Mouse (Mus musculus): Measurements from ENCODE around the gene Nrf1. TPM values are rescaled to one million over a fixed set of nuclear protein-coding genes. Genes with fewer than 3 reads are reported as not detected.

Gene Nrf1
- total RNA-seq (2021) = 10 to 100 TPM; 23.6 to 26.8 TPM

DNA sequence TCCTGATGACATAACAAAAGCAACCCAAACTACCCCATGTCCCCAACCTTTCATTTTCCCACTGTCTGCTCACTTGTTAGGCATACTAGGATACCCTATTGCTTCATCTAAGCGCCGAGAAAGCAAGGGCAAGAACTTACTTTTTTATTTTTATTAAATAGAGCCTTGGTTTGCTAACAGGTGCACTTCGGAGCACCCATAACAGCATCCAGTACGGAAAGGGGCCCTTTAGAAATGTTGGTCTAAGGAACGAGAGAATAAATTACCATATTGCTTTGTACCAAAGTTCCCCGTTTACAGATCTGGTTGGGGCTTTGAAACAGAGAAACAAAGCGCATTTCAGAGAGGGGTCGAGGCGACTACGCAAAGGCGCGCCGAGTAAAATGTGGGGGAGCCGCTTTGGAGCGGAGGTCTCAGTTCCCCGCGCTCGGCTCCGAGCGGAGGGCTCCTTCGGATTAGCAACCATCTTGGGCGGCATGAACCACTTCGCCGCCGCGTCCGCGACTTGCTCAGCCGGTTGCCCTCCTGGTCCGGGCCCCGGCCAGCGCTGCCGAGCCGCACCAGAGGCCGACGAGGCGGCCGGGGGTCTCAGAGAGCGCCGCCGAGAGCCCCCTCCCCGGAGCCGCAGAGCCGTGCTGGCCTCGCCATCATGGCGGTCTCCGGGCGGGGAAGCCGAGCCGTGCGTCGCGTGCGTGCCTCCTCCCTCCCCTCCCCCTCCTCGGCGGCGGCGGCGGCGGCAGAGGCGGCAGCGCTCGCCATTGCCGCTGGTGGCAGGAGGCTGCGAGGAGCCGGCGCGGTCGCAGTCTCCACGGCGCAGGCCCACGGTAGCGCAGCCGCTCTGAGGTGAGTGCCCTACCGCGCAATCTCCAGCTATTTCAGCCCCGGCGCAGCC, at the start of gene Nrf1:
Gene Nrf1 (plus strand): TSS at position 718 of the 892 bp plus-strand sequence.
- intact Hi-C loops (cut with DNase I) = loop anchor here (5.0 kb wide), 3 partner anchors 85 to 280 kb away; partner anchors contain the start of genes Ahcyl2 and Strip2
- peak; percentile 93 to 94 for DNase-seq (ENCODE audit: low spot score in 2 of 2)

DNA sequence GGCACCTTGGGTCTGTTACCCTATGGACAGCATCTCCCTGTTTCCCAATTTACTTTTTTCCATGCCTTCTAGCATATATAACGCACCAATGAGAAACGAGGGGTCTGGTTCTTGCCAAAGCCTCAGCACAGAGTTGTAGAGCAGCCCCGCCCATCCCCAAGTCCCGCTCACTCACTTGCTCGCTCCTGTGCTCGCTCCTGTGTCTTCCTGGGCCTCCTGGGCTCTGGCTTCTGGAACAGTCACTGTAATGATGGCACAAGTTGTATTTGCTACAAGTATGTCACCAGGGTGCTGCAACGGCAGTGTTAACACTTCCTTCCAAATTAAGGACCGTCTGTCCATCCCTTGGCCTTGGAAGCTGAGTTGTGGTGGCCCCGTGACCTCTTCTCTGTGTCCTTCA, 49.6 kb upstream of the Nrf1 start:
- no peak for DNase-seq (ENCODE audit: low spot score in 2 of 2)
- intact Hi-C loops (cut with DNase I) = no loop called here

DNA sequence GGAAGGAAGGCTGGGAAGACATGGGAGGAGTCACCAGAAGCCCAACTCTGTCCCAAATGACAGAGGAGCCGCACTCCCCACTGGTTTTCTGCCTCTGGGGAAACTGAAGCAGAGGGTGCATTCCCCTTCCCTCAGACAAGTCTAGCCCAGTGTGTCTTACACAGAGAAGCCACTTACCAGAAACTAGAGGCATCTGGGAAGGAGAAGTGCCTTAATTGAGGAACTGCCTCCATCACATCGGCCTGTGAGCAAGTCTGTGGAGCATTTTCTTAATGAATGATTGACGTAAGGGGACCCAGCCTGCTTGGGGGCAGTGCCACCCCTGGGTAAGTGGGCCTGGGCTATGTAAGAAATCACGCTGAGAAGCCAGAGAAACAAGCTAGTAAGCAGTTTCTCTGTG, 49.0 kb upstream of the Nrf1 start:
- DNase-seq (ENCODE audit: low spot score in 2 of 2) = no peak
- intact Hi-C loops (cut with DNase I) = no loop called here

DNA sequence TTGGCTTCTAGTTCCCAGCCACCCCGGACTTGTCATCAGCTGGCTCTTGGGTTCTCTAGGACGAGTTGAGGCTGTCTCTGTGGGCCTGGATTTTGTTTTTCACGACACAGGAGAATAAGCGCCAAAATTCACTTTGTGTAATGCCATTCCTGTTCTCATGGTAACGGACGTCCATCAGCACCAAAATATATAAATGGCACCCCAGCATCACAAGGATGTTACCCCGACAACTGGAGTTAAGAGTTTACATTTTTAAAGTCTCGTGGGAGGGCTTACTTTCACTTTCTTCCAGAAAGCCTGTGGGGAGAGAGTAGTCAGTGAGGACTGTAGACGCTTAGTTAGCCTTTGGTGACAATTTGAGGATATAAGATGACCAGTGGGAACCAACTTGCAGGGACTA, 45.2 kb upstream of the Nrf1 start:
- intact Hi-C loops (cut with DNase I) = loop anchor here (5.0 kb wide), 1 partner anchor 160 kb away; no protein-coding TSS in a partner anchor
- peak in 1 of 2 experiments; percentile 62 for DNase-seq (ENCODE audit: low spot score in 2 of 2)

DNA sequence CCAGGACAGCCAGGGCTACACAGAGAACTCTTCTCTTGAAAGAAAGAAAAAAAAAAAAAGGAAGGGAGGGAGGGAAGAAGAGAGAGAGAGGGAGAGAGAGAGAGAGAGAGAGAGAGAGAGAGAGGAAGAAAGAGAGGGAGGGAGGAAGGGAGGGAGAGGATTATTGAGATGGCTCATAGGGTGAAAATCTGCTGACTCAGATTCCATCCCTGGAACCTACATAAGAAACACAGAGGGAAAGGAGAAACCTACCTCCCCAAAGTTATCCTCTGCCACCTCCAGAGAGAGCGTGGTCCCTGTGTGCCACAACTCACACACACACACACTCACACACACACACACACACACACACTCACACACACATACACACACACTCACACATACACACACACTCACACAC, 41.9 kb upstream of the Nrf1 start:
- intact Hi-C loops (cut with DNase I) = no loop called here
- no peak for DNase-seq (ENCODE audit: low spot score in 2 of 2)

DNA sequence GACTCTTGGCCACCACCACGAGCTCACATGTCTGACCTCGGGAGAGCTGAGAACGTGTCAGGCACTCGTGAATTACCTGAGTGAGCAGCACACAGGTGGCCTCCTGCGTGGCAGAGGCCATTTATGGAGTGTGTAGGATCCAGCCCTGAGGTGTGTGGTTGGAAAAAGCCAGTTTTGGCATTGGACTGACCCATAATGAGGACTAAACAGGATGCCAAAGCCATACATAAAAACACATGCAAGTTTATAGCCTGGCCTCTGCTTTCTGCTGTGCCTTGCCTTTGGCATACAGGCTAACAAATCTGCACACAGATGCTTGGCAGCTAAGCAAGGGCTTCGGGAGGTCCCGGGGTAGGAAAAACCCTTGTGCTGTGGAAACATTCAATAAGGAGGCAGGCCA, 38.6 kb upstream of the Nrf1 start:
- DNase-seq (ENCODE audit: low spot score in 2 of 2) = no peak
- intact Hi-C loops (cut with DNase I) = no loop called here

DNA sequence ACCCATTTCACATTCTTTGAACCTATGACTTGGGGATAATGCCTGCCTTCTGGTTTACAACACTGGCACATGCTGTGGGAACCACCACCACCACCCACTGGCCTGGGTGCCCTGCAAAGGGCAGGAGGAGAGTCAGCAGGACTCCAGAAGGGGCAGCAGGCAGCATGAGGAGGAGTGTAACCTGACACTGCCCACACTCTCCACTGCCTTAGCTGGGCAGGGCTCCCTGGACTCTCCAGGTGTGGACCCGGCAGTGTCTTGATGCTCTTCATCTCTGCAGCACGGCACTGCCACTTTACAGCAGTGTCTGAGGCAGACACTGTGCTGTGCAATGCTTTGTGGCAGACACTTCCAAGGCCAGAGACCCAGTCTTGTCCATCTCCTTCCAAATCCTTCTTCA, 34.3 kb upstream of the Nrf1 start:
- intact Hi-C loops (cut with DNase I) = no loop called here
- DNase-seq (ENCODE audit: low spot score in 2 of 2) = no peak

DNA sequence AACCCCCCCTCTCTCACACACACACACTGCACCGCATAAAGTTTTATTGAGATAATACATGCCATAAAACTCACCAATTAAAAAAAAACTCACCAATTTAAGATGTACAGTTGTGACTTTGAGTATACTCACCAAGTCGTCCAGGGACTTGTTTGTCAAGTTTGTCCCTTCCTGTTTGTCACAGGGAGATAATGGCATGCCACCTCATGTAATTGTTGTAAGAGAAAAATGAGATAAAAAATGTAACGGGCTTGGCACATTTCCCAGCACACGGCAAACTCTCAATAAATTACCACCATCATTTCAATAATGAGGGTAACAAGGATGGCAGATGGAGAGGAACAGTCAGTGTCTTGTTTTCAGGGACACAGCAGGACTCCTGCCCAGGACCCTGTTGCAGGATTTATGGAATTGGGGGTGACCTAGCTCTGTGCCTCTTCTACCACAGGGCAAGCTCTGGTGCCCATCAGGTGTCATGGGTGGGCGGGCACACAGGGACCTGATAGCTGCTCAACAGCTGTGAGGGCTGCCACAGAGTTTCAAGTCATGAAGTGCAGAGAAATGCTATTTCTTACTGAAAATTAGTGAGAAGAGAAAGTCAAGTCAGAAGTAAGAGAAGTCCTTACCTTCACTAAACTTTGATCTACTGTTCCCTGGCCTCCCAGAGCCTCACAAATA, 33.5 kb upstream of the Nrf1 start:
- intact Hi-C loops (cut with DNase I) = no loop called here
- no peak for DNase-seq (ENCODE audit: low spot score in 2 of 2)

DNA sequence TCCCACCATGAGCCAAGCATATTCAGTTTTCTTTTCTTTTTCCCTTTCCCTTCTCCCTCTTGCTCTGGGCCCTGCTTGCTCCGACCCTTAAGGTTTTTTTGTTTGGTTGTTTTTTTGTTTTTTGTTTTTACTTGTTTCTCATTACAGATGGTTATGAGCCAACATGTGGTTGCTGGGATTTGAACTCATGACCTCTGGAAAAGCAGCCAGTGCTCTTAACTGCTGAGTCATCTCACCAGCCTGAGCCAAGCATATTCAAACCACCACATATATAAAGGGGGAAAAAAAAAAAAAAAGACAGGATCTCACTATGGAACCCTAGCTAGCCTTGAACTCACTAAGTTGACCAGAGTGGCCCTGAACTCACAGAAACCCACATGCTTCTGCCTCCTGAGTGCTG, 26.5 kb upstream of the Nrf1 start:
- DNase-seq (ENCODE audit: low spot score in 2 of 2) = no peak
- intact Hi-C loops (cut with DNase I) = loop anchor here (10.0 kb wide), 1 partner anchor 376 kb away; no protein-coding TSS in a partner anchor

DNA sequence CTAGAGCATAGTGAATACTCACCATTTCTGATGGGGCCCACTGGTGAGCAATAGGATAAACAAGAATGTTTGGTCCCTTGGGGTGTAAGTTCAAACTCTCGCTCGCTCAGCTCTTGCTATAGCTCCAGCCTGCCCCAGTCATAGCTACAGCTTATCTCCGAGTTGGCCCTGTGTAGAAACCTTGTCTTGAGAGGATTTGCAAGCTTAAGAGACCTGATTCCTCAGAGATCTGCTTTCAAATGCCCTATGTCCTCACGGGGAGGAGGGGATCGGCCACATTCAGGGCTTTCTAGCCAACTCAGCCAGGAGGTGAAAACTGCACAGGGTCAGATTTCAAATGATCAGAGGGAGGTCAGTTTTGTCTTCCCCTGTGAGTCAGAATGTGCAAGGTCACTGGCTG, 26.1 kb upstream of the Nrf1 start:
- DNase-seq (ENCODE audit: low spot score in 2 of 2) = no peak
- intact Hi-C loops (cut with DNase I) = loop anchor here (10.0 kb wide), 1 partner anchor 377 kb away; no protein-coding TSS in a partner anchor

DNA sequence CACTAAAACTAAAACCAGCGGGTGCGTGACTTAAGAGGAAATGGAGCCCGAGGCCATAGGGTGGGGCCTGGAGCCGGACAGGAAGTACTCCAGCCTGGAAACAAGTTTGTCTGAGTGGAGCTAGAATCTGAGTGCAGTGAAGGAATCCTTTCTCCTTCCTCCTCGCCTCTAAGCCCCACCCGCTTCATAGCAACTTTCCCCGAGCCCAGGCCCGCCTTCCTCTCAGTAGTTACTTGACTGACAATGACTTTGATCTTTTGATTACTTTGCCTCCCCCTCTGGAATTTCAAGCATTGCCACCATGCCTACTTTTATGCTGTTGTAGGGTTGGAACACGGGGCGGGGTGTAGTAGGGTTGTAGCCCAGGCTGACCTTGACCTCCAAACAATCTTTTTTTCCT, 21.0 kb upstream of the Nrf1 start:
- DNase-seq (ENCODE audit: low spot score in 2 of 2) = no peak
- intact Hi-C loops (cut with DNase I) = loop anchor here (10.0 kb wide), 1 partner anchor 382 kb away; no protein-coding TSS in a partner anchor

DNA sequence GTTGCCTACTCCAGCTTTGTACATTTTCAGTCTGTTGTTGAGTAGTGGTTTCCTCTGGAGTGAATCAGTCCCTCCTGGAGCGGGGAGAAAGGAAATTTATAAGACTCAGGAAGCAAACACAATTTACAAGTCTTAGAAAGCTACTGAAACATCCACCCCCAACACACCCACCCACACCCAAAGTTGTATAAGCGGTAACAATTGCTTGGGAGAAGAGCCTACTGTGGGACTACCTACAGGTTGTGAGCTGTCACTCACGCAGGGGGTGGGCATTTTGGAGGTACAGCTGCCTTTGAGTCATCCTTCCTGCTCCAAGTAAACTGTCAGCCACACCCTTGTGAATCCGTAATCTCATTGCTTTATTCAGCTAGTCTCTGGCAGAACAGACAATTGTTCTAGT, 19.4 kb upstream of the Nrf1 start:
- DNase-seq (ENCODE audit: low spot score in 2 of 2) = peak in 1 of 2 experiments; percentile 64
- intact Hi-C loops (cut with DNase I) = loop anchor here (10.0 kb wide), 1 partner anchor 384 kb away; no protein-coding TSS in a partner anchor

DNA sequence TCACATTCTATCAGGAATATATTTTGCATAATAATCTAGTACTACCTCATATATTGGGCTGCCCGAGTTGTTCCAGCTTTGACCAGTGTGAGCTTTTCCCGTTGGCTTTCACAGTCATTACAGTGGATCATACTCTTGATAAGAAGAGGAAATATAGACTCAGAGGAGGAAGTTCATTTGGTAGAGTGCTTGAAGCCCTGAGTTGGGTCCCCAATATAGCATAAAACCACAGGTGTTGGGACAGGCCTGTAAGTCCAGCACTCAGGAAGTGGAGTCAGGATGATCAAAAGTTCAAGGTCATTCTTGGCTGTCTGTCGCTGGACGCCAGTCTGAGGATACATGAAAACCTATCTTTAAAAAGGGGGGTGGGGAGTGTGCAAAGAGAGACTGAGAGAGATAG, 12.7 kb upstream of the Nrf1 start:
- intact Hi-C loops (cut with DNase I) = no loop called here

DNA sequence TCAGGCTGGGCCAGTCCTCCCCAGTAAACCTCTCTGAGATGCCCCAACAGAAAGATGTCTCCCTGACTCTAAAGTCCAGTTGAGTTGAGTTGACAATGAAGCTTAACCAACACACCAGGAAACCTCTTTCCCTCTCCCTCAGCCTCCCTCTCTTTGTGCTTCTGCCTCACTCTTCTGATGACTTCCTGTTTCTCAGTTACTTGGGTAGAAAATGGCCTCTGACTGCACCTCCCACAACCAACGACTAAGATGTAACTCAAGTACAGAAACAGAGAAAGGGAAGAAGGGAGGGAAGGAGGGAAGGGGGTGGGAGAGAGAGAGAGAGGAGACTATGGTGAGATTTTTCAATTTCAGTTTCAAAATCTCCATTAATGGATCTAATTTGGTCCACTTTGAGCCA, 6.3 kb upstream of the Nrf1 start:
- DNase-seq (ENCODE audit: low spot score in 2 of 2) = no peak
- intact Hi-C loops (cut with DNase I) = no loop called here

More for the DNA sequence above, 12.7 kb upstream of the Nrf1 start:
- no peak for DNase-seq (ENCODE audit: low spot score in 2 of 2)

DNA sequence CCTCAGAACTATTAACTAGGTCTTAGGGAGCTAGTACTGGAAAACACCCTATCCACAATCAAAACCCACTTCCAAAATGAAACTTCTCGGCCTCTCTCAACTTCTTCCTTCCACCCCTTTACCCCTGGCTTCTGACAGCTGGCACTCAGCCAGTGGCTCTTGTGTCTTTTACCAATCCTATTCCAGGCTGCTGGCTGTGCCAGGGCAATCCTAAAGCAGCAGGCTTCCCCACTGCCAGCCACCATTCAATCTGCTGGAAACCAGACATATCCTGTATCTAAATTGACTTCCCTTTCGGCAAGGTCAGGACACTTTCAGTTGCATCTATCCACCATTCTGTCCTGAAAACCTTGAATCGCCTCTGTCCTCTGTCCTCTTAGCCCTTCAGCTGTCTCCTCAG, 5.3 kb upstream of the Nrf1 start:
- DNase-seq (ENCODE audit: low spot score in 2 of 2) = no peak

DNA sequence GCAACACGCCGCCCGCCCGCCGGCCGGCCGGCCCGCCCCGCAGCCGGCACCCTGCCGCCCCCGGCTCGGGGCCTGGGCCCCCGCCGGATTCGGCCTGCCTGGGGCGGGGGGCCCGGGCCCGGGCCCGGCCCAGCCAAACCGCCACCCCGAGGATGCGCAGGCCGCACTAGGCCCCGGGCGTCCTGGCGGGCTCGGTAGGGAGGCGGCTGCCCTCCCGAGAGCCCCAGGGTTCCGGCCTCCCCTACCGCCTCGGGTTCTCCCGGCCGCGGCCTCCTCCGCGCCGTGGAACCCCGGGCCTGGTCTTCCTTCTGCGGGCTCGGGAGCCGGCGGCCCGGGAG, 344 bp downstream of the Nrf1 start:
- DNase-seq (ENCODE audit: low spot score in 2 of 2) = no peak
- intact Hi-C loops (cut with DNase I) = loop anchor here (5.0 kb wide), 3 partner anchors 86 to 281 kb away; partner anchors contain the start of genes Ahcyl2 and Strip2

More for the DNA sequence above, 5.3 kb upstream of the Nrf1 start:
- intact Hi-C loops (cut with DNase I) = no loop called here

DNA sequence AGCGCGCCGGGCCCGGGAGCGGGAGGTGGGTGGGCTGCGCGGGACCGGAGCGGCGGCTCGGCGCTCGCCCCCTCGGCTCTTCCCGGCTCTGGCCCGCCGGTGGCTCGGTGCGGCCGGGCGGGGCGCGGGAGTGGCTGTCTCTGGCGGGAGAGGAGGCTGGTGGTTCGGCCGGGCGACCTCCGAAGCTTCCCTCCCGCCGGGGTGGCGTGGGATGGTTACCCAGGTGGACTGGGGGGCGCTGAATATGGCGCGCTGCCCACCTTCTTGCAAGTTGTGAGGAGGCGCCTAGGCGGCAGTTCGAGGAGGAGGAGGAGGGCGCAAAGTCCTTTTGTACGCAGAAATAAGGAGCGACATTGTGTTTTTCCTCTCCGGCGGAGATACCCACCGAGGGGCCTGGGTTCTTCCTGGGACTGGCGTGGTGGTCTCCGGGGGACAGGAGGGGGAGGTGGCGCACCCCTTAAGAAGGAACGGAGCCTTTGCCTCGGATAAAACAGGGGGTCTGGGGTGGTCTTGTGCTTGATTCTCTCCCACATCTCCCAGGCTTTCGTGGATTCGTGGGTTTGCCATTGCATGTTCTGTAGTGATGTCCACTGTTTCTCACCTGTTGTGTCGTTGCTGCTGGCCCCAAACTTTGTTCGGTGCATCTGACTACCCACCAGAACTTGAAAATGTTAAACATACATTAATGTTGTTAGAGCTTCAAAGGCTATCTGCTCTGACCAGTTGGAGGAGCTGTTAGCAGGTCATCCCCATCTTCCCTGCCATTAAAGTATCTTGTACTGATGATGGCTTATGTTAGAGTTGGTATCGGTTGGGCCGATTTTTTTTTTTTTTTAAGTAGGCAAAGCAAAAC, 939 bp downstream of the Nrf1 start:
- intact Hi-C loops (cut with DNase I) = loop anchor here (5.0 kb wide), 3 partner anchors 86 to 281 kb away; partner anchors contain the start of genes Ahcyl2 and Strip2

DNA sequence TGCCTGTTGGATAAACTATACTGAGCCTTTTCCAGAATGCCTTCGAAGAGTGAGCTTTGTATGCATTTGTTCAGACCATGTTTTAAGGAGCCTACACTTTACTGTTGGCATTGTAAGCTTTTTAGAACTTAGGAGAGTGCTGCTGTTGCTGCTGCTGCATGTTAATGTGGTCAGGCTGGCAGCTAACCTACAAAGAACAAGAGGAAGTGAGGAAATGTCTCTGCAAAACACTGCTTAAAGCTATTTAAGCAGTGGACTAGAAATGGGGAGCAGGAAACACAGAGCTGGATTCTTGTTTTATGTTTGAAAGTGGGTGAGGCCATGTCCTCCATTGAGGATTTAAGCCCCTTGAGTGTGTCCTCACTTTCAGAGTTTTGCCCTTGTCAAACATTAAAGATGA, 5.3 kb downstream of the Nrf1 start:
- intact Hi-C loops (cut with DNase I) = no loop called here
- DNase-seq (ENCODE audit: low spot score in 2 of 2) = peak in 1 of 2 experiments; percentile 28

More for the DNA sequence above, 939 bp downstream of the Nrf1 start:
- DNase-seq (ENCODE audit: low spot score in 2 of 2) = peak; percentile 49 to 57

DNA sequence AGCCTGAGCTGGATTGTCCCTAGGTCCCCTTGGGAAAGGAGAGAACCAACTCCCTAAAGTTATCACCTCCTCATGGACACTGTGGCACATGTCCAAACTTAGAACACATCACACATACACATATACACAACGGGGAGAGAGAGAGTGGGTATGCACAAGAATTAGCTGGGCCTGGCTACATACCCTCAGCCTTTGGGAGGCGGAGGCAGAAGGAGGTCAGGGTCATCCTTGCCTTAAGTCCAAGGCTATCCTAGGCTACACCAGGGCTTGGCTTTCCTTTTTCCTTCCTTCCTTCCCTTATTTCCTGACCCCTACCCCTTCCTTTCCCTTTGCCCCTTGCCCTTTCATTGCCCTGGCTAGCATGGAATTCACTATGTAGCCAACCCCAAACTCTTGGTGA, 14.8 kb downstream of the Nrf1 start:
- intact Hi-C loops (cut with DNase I) = no loop called here

DNA sequence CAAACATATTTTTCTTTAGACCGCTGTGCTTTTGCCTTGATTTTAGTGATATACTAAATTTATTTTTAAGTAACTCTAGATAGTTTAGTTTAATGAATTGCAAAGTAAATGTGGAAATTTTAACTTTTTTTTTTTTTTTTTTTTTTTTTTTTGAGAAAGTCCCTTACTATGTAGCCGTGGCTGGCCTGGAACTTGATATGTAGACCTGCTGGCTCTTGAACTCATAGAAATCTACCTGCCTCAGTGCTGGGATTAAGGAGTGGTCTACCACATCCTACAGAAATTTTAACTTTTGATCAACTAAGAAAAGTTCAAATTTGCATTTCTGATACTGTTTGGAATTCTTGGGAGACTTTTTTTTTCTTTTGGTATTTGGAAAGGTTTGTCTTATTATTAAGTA, 17.6 kb downstream of the Nrf1 start:
- intact Hi-C loops (cut with DNase I) = no loop called here
- DNase-seq (ENCODE audit: low spot score in 2 of 2) = no peak

More for the DNA sequence above, 14.8 kb downstream of the Nrf1 start:
- no peak for DNase-seq (ENCODE audit: low spot score in 2 of 2)
